Mouse (Mus musculus) forebrain, postnatal 0 days (tissue): Measurements from ENCODE around the gene Sel1l3. TPM values are rescaled to one million over a fixed set of nuclear protein-coding genes. Genes with fewer than 3 reads are reported as not detected.

Experiments
- ATAC-seq: fragments of 200-750 bp; cut with Nextera tagmentation; 2 replicates; pipeline ENCODE4 v1.8.0; 2017; ENCODE audit warnings: mild to moderate bottlenecking, moderate library complexity
- DNase-seq: peaks from one replicate; pipeline ENCODE4 v3.0.0-alpha.2; 2015
- H3K27ac ChIP-seq: fragments of 300-500 bp; sonication (generic); 2 replicates; pipeline ENCODE4 v1.5.1; 2014; ENCODE audit warnings: low read depth, mild to moderate bottlenecking, antibody characterized with exemption, low read length, moderate library complexity, mixed read lengths
- H3K27me3 ChIP-seq: fragments of 300-500 bp; sonication (generic); 2 replicates; pipeline ENCODE4 v1.6.1; 2014; ENCODE audit warnings: mild to moderate bottlenecking, low read length, mixed read lengths; ENCODE audit not compliant: insufficient read depth
- H3K36me3 ChIP-seq: fragments of 300-500 bp; sonication (generic); 2 replicates; pipeline ENCODE4 v1.6.1; 2014; ENCODE audit warnings: mild to moderate bottlenecking, moderate library complexity; ENCODE audit not compliant: insufficient read depth
- H3K4me1 ChIP-seq: fragments of 300-500 bp; sonication (generic); 2 replicates; pipeline ENCODE4 v1.6.1; 2014; ENCODE audit warnings: antibody characterized with exemption; ENCODE audit not compliant: insufficient read depth
- H3K4me2 ChIP-seq: fragments of 300-500 bp; sonication (generic); 2 replicates; pipeline ENCODE4 v1.6.1; 2014; ENCODE audit warnings: low read depth, mild to moderate bottlenecking, moderate library complexity
- H3K4me3 ChIP-seq: fragments of 300-500 bp; sonication (generic); 2 replicates; pipeline ENCODE4 v1.5.1; 2014; ENCODE audit warnings: low read depth, low read length, mixed read lengths
- H3K9ac ChIP-seq: fragments of 300-500 bp; sonication (generic); 2 replicates; pipeline ENCODE4 v1.6.1; 2014; ENCODE audit warnings: mild to moderate bottlenecking
- H3K9me3 ChIP-seq: fragments of 300-500 bp; sonication (generic); 2 replicates; pipeline ENCODE4 v1.6.1; 2016; ENCODE audit warnings: low read length
- CTCF ChIP-seq: sonication (generic); IDR thresholded peaks from 2 replicates; pipeline ENCODE4 v1.5.1; 2016; ENCODE audit warnings: antibody characterized with exemption, control low read depth, low read depth
- WGBS: fragments of 180-500 bp; shearing (Covaris S2); extraction: QIAGEN DNeasy Blood & Tissue Kit; methylation state at CpG from one replicate; pipeline ENCODE4 v1.1.7; 2014; 5-methylcytosine and 5-hydroxymethylcytosine counted together
- polyA plus RNA-seq: library from polyadenylated mRNA; unstranded; fragments of >200 nt; fragmentation: Nextera tagmentation; extraction: Ambion mirVana; gene quantifications from 2 replicates; pipeline ENCODE4 v1.2.1, GENCODE M21; 2015
- total RNA-seq: library from RNA; depleted of rRNA; stranded (reverse); fragments of >200 nt; gene quantifications from 2 replicates; pipeline ENCODE4 v1.2.3, GENCODE M21; 2014

Gene Sel1l3
- total and polyA plus RNA-seq, 2 experiments from 2014 or later, result 6.2 to 28.8 TPM

GRCm38 (mm10) chr5:53208731-53209130 lies 5.0 kb downstream of the Sel1l3 start:
- Histone ChIP-seq H3K4me2 (no peak overlapping the region), H3K36me3 (no peaks in the 10 kb centered on the region), H3K4me3 (no peak overlapping the region), H3K9me3 (no peaks in the 10 kb centered on the region), H3K27ac (no peak overlapping the region), H3K27me3 (no peaks in the 10 kb centered on the region), H3K9ac (no peak overlapping the region), H3K4me1 (peaks cover 11% of the 10 kb centered on the region; the same call in 1 of the 2 replicates)
- 90% methylated on average over 1 of the region's 1 CpGs for WGBS
- no peak for TF ChIP-seq CTCF
- DNase-seq (no peak), ATAC-seq (no peak)

- Histone ChIP-seq H3K9me3 (no peaks in the 10 kb centered on the region), H3K4me2 (no peak overlapping the region), H3K9ac (no peak overlapping the region), H3K27ac (no peak overlapping the region), H3K27me3 (no peaks in the 10 kb centered on the region), H3K4me1 (peaks cover 11% of the 10 kb centered on the region; the same call in 1 of the 2 replicates), H3K36me3 (no peaks in the 10 kb centered on the region), H3K4me3 (no peak overlapping the region)
- 65% methylated on average over 5 of the region's 5 CpGs for WGBS
- no peak for TF ChIP-seq CTCF
- no peak for DNase-seq
- no peak for ATAC-seq
Observed at GRCm38 (mm10) chr5:53206575-53206974, 7.2 kb downstream of the Sel1l3 start.

- WGBS, result 91% methylated on average over 8 of the region's 8 CpGs
- 0 out of 2 replicates have a peak, but pooled peaks cover 11% of the 10 kb centered on the region for H3K4me1 ChIP-seq
- DNase-seq (no peak), ATAC-seq (no peak)
- no peak overlapping the region for H3K27ac ChIP-seq
- H3K4me3 ChIP-seq, result no peak overlapping the region
- no peaks in the 10 kb centered on the region for H3K27me3 ChIP-seq
- no peak overlapping the region for H3K9ac ChIP-seq
- no peak for TF ChIP-seq CTCF
- no peak overlapping the region for H3K4me2 ChIP-seq
- no peaks in the 10 kb centered on the region for H3K9me3 ChIP-seq
- H3K36me3 ChIP-seq, result no peaks in the 10 kb centered on the region
Observed at GRCm38 (mm10) chr5:53202748-53203147, 11.0 kb downstream of the Sel1l3 start.

- DNase-seq (no peak), ATAC-seq (peak; percentile 23; the same call in 1 of the 2 replicates)
- TF ChIP-seq CTCF, result no peak
- WGBS, result 70% methylated on average over 10 of the region's 10 CpGs
- H3K27me3 ChIP-seq, result no peaks in the 10 kb centered on the region
- no peaks in the 10 kb centered on the region for H3K9me3 ChIP-seq
- no peak overlapping the region for H3K27ac ChIP-seq
- H3K4me3 ChIP-seq, result no peak overlapping the region
- H3K4me2 ChIP-seq, result no peak overlapping the region
- H3K36me3 ChIP-seq, result no peaks in the 10 kb centered on the region
- H3K9ac ChIP-seq, result no peak overlapping the region
- H3K4me1 ChIP-seq, result 0 out of 2 replicates have a peak, but pooled peaks cover 11% of the 10 kb centered on the region
Observed at GRCm38 (mm10) chr5:53200825-53201224, 12.9 kb downstream of the Sel1l3 start.

- no peak for ATAC-seq
- no peak for TF ChIP-seq CTCF
- Histone ChIP-seq H3K4me1 (0 out of 2 replicates have a peak, but pooled peaks cover 7% of the 10 kb centered on the region), H3K27ac (no peak overlapping the region), H3K27me3 (no peaks in the 10 kb centered on the region), H3K9ac (no peak overlapping the region), H3K4me3 (no peak overlapping the region), H3K4me2 (no peak overlapping the region), H3K36me3 (no peaks in the 10 kb centered on the region), H3K9me3 (no peaks in the 10 kb centered on the region)
- DNase-seq, result no peak
- WGBS, result 42% methylated on average over 1 of the region's 1 CpGs
Observed at GRCm38 (mm10) chr5:53198408-53198807, 15.3 kb downstream of the Sel1l3 start.

GRCm38 (mm10) chr5:53196387-53197088 lies 17.2 kb downstream of the Sel1l3 start:
- Histone ChIP-seq H3K36me3 (no peaks in the 10 kb centered on the region), H3K4me2 (no peak overlapping the region), H3K27ac (no peak overlapping the region), H3K9me3 (no peaks in the 10 kb centered on the region), H3K9ac (no peak overlapping the region), H3K4me3 (no peak overlapping the region), H3K4me1 (0 out of 2 replicates have a peak, but pooled peaks cover 10% of the 10 kb centered on the region), H3K27me3 (no peaks in the 10 kb centered on the region)
- DNase-seq (no peak), ATAC-seq (no peak)
- 74% methylated on average over 10 of the region's 10 CpGs for WGBS
- 0 out of 2 replicates have a peak, but pooled peaks have one; percentile 7 for TF ChIP-seq CTCF

GRCm38 (mm10) chr5:53194841-53195240 lies 18.9 kb downstream of the Sel1l3 start:
- no peak overlapping the region for H3K4me3 ChIP-seq
- no peak overlapping the region for H3K4me2 ChIP-seq
- no peaks in the 10 kb centered on the region for H3K9me3 ChIP-seq
- H3K27ac ChIP-seq, result no peak overlapping the region
- H3K9ac ChIP-seq, result no peak overlapping the region
- H3K27me3 ChIP-seq, result no peaks in the 10 kb centered on the region
- H3K36me3 ChIP-seq, result no peaks in the 10 kb centered on the region
- TF ChIP-seq CTCF, result no peak
- 94% methylated on average over 3 of the region's 3 CpGs for WGBS
- no peak for ATAC-seq
- DNase-seq, result no peak
- H3K4me1 ChIP-seq, result 0 out of 2 replicates have a peak, but pooled peaks cover 3% of the 10 kb centered on the region
